Mouse (Mus musculus) embryonic facial prominence, embryonic 13.5 days (tissue): ENCODE results near the gene Siglec1. TPM values are rescaled to one million over a fixed set of nuclear protein-coding genes. Genes with fewer than 3 reads are reported as not detected.

Source experiments
- ATAC-seq: fragments of 200-750 bp; cut with Nextera tagmentation; 2 replicates; pipeline ENCODE4 v1.8.0; 2017; ENCODE audit warnings: low read depth; ENCODE audit not compliant: insufficient number of reproducible peaks, insufficient read depth, low FRiP score, low TSS enrichment
- H3K27ac ChIP-seq: fragments of 300-500 bp; sonication (generic); 2 replicates; pipeline ENCODE4 v1.5.1; 2015; ENCODE audit warnings: moderate library complexity, mild to moderate bottlenecking, inconsistent platforms
- H3K27me3 ChIP-seq: fragments of 300-500 bp; sonication (generic); 2 replicates; pipeline ENCODE4 v1.6.1; 2015; ENCODE audit warnings: mild to moderate bottlenecking, inconsistent platforms
- H3K36me3 ChIP-seq: fragments of 300-500 bp; sonication (generic); 2 replicates; pipeline ENCODE4 v1.6.1; 2015; ENCODE audit warnings: mild to moderate bottlenecking, inconsistent platforms
- H3K4me1 ChIP-seq: fragments of 300-500 bp; sonication (generic); 2 replicates; pipeline ENCODE4 v1.6.1; 2015; ENCODE audit warnings: inconsistent platforms
- H3K4me2 ChIP-seq: fragments of 300-500 bp; sonication (generic); 2 replicates; pipeline ENCODE4 v1.6.1; 2015; ENCODE audit warnings: moderate library complexity, mild to moderate bottlenecking, inconsistent platforms
- H3K4me3 ChIP-seq: fragments of 300-500 bp; sonication (generic); 2 replicates; pipeline ENCODE4 v1.5.1; 2015; ENCODE audit warnings: mild to moderate bottlenecking, inconsistent platforms
- H3K9ac ChIP-seq: fragments of 300-500 bp; sonication (generic); 2 replicates; pipeline ENCODE4 v1.6.1; 2015; ENCODE audit warnings: mild to moderate bottlenecking, inconsistent platforms
- H3K9me3 ChIP-seq: fragments of 300-500 bp; sonication (generic); 2 replicates; pipeline ENCODE4 v1.6.1; 2016; ENCODE audit warnings: inconsistent platforms
- WGBS: fragments of 180-500 bp; shearing (Covaris S2); methylation state at CpG from one replicate; pipeline ENCODE4 v1.1.7; 2015; ENCODE audit warnings: mixed read lengths; 5-methylcytosine and 5-hydroxymethylcytosine counted together
- polyA plus RNA-seq: library from polyadenylated mRNA; unstranded; fragments of >200 nt; fragmentation: Nextera tagmentation; extraction: Ambion mirVana; gene quantifications from 2 replicates; pipeline ENCODE4 v1.2.1, GENCODE M21; 2015

Gene Siglec1
- 0.07 and 0.18 TPM in 2 replicates for polyA plus RNA-seq

GRCm38 (mm10) chr2:131086667-131087390 lies at the start of gene Siglec1:
Gene Siglec1 (minus strand): TSS chr2:131086765.
- Histone ChIP-seq H3K9ac (no peak within 1 kb of the TSS), H3K4me1 (0 out of 2 replicates have a peak, but pooled peaks cover 4% of the 10 kb centered on the region), H3K27me3 (no peaks in the 10 kb centered on the region), H3K4me3 (no peak within 1 kb of the TSS), H3K4me2 (no peak within 1 kb of the TSS), H3K36me3 (no peaks in the 10 kb centered on the region), H3K27ac (no peak within 1 kb of the TSS), H3K9me3 (no peaks in the 10 kb centered on the region)
- WGBS = 86% methylated on average over 11 of the region's 11 CpGs
- no peak for ATAC-seq

- WGBS = 64% methylated on average over 11 of the region's 11 CpGs
- Histone ChIP-seq H3K27ac (no peak overlapping the region), H3K9me3 (no peaks in the 10 kb centered on the region), H3K4me1 (peaks cover 19% of the 10 kb centered on the region; the same call in 1 of the 2 replicates), H3K36me3 (peaks cover 61% of the 10 kb centered on the region), H3K9ac (0 out of 2 replicates have a peak overlapping the region, but pooled peaks have one; percentile 36), H3K4me2 (no peak overlapping the region), H3K4me3 (no peak overlapping the region), H3K27me3 (no peaks in the 10 kb centered on the region)
- ATAC-seq = 0 out of 2 replicates have a peak, but pooled peaks have one; percentile 18
Measured at GRCm38 (mm10) chr2:131135521-131136139, 49.1 kb upstream of the Siglec1 start.

- Histone ChIP-seq H3K36me3 (peaks cover 55% of the 10 kb centered on the region), H3K9ac (0 out of 2 replicates have a peak overlapping the region, but pooled peaks have one; percentile 27)
- WGBS = 64% methylated on average over 8 of the region's 8 CpGs
Measured at GRCm38 (mm10) chr2:131134826-131135400, 48.3 kb upstream of the Siglec1 start.

GRCm38 (mm10) chr2:131134381-131134780 lies 47.8 kb upstream of the Siglec1 start:
- Histone ChIP-seq H3K9ac (0 out of 2 replicates have a peak overlapping the region, but pooled peaks have one; percentile 27), H3K27me3 (no peaks in the 10 kb centered on the region), H3K4me1 (peaks cover 22% of the 10 kb centered on the region; the same call in 1 of the 2 replicates), H3K4me2 (no peak overlapping the region), H3K36me3 (peaks cover 50% of the 10 kb centered on the region), H3K27ac (peak overlapping the region; percentile 44; the same call in 1 of the 2 replicates), H3K9me3 (no peaks in the 10 kb centered on the region), H3K4me3 (no peak overlapping the region)
- 50% methylated on average over 1 of the region's 1 CpGs for WGBS
- ATAC-seq = no peak

More at GRCm38 (mm10) chr2:131134826-131135400, 48.3 kb upstream of the Siglec1 start:
- peaks cover 19% of the 10 kb centered on the region; the same call in 1 of the 2 replicates for H3K4me1 ChIP-seq
- H3K27ac ChIP-seq = no peak overlapping the region
- H3K27me3 ChIP-seq = no peaks in the 10 kb centered on the region
- no peak overlapping the region for H3K4me2 ChIP-seq
- no peaks in the 10 kb centered on the region for H3K9me3 ChIP-seq
- H3K4me3 ChIP-seq = no peak overlapping the region
- no peak for ATAC-seq

GRCm38 (mm10) chr2:131132930-131133547 lies 46.5 kb upstream of the Siglec1 start, which contains the start of gene Gm11037:
Gene Gm11037 (plus strand): TSS chr2:131133497.
- Histone ChIP-seq H3K4me3 (no peak within 1 kb of the TSS), H3K27ac (peak within 1 kb of the TSS; percentile 58), H3K9me3 (no peaks in the 10 kb centered on the region), H3K4me1 (peaks cover 36% of the 10 kb centered on the region), H3K36me3 (peaks cover 37% of the 10 kb centered on the region), H3K27me3 (no peaks in the 10 kb centered on the region), H3K9ac (0 out of 2 replicates have a peak within 1 kb of the TSS, but pooled peaks have one; percentile 27), H3K4me2 (no peak within 1 kb of the TSS)
- WGBS = 66% methylated on average over 9 of the region's 9 CpGs
- ATAC-seq = no peak

- no peak for ATAC-seq
- Histone ChIP-seq H3K4me1 (peaks cover 43% of the 10 kb centered on the region), H3K36me3 (peaks cover 33% of the 10 kb centered on the region), H3K4me3 (no peak overlapping the region), H3K9me3 (no peaks in the 10 kb centered on the region), H3K27ac (peak overlapping the region; percentile 58), H3K4me2 (no peak overlapping the region), H3K27me3 (no peaks in the 10 kb centered on the region), H3K9ac (no peak overlapping the region)
- 73% methylated on average over 10 of the region's 10 CpGs for WGBS
Measured at GRCm38 (mm10) chr2:131132111-131132888, 45.7 kb upstream of the Siglec1 start.

- H3K4me3 ChIP-seq = no peak overlapping the region
- H3K4me2 ChIP-seq = no peak overlapping the region
- no peaks in the 10 kb centered on the region for H3K27me3 ChIP-seq
- H3K36me3 ChIP-seq = peaks cover 21% of the 10 kb centered on the region
- no peak for ATAC-seq
- H3K9ac ChIP-seq = no peak overlapping the region
- 90% methylated on average over 2 of the region's 2 CpGs for WGBS
- no peak overlapping the region for H3K27ac ChIP-seq
- peaks cover 56% of the 10 kb centered on the region for H3K4me1 ChIP-seq
- H3K9me3 ChIP-seq = no peaks in the 10 kb centered on the region
Measured at GRCm38 (mm10) chr2:131130849-131131248, 44.3 kb upstream of the Siglec1 start.

- peaks cover 54% of the 10 kb centered on the region for H3K4me1 ChIP-seq
- WGBS = 85% methylated on average over 5 of the region's 5 CpGs
- no peak overlapping the region for H3K4me3 ChIP-seq
- no peak overlapping the region for H3K9ac ChIP-seq
- peaks cover 11% of the 10 kb centered on the region for H3K36me3 ChIP-seq
- H3K27me3 ChIP-seq = no peaks in the 10 kb centered on the region
- no peak overlapping the region for H3K27ac ChIP-seq
- H3K4me2 ChIP-seq = no peak overlapping the region
- H3K9me3 ChIP-seq = no peaks in the 10 kb centered on the region
- ATAC-seq = no peak
Measured at GRCm38 (mm10) chr2:131129836-131130235, 43.3 kb upstream of the Siglec1 start.

- H3K4me2 ChIP-seq = peak overlapping the region; percentile 72
- H3K27me3 ChIP-seq = no peaks in the 10 kb centered on the region
- H3K27ac ChIP-seq = no peak overlapping the region
- no peaks in the 10 kb centered on the region for H3K9me3 ChIP-seq
- no peak for ATAC-seq
- no peak overlapping the region for H3K9ac ChIP-seq
- H3K4me3 ChIP-seq = peak overlapping the region; percentile 68; the same call in 1 of the 2 replicates
- peaks cover 46% of the 10 kb centered on the region for H3K4me1 ChIP-seq
- WGBS = 75% methylated on average over 3 of the region's 3 CpGs
- H3K36me3 ChIP-seq = no peaks in the 10 kb centered on the region; the same call in none of the 2 replicates
Measured at GRCm38 (mm10) chr2:131128636-131129157, 42.1 kb upstream of the Siglec1 start.

- Histone ChIP-seq H3K9me3 (no peaks in the 10 kb centered on the region), H3K4me2 (peak overlapping the region; percentile 72), H3K4me1 (peaks cover 46% of the 10 kb centered on the region), H3K4me3 (peak overlapping the region; percentile 68), H3K27ac (no peak overlapping the region), H3K36me3 (no peaks in the 10 kb centered on the region; the same call in 1 of the 2 replicates), H3K27me3 (no peaks in the 10 kb centered on the region), H3K9ac (peak overlapping the region; percentile 86)
- no peak for ATAC-seq
- WGBS = 78% methylated on average over 5 of the region's 5 CpGs
Measured at GRCm38 (mm10) chr2:131128211-131128610, 41.6 kb upstream of the Siglec1 start.
